Mouse (Mus musculus) embryonic fibroblast, embryonic 13.5 days (primary cell): Measurements from ENCODE around the gene Cep162. TPM values are rescaled to one million over a fixed set of nuclear protein-coding genes. Genes with fewer than 3 reads are reported as not detected.

Source experiments
- H3K27ac ChIP-seq: 2 replicates; pipeline ENCODE4 v1.5.1; 2012; ENCODE audit warnings: low read length, control low read depth, inconsistent platforms; ENCODE audit not compliant: insufficient read depth
- H3K4me1 ChIP-seq: 2 replicates; pipeline ENCODE4 v1.6.1; 2011; ENCODE audit warnings: low read length; ENCODE audit not compliant: control insufficient read depth, insufficient read depth
- H3K4me3 ChIP-seq: 2 replicates; pipeline ENCODE4 v1.5.1; 2011; ENCODE audit warnings: mild to moderate bottlenecking, control low read depth, low read length; ENCODE audit not compliant: insufficient read depth
- CTCF ChIP-seq: IDR thresholded peaks from 2 replicates; pipeline ENCODE4 v1.5.1; 2011; ENCODE audit warnings: mild to moderate bottlenecking, control low read depth, low read length, moderate library complexity, borderline replicate concordance; ENCODE audit not compliant: insufficient read depth
- POLR2A ChIP-seq: IDR thresholded peaks from 2 replicates; pipeline ENCODE4 v1.6.1; 2011; ENCODE audit warnings: low read depth, mild to moderate bottlenecking, control low read depth, low read length, moderate library complexity
- polyA plus RNA-seq: library from polyadenylated mRNA; stranded (reverse); fragments of >200 nt; gene quantifications from 2 replicates; pipeline ENCODE4 v1.2.4, GENCODE M21; 2011; ENCODE audit warnings: low read depth; ENCODE audit not compliant: missing spikeins, insufficient read length

Gene Cep162
- polyA plus RNA-seq, result 9.6 and 13.9 TPM in 2 replicates

GRCm38 (mm10) chr9:87254903-87255695 is at the start of gene Cep162:
Cep162 (minus strand) TSS chr9:87255536.
- Histone ChIP-seq H3K4me1 (no peaks in the 10 kb centered on the region), H3K27ac (peak within 1 kb of the TSS; percentile 75), H3K4me3 (peak within 1 kb of the TSS; percentile 89)
- TF ChIP-seq POLR2A, result peak; percentile 65; the same call in 1 of the 2 replicates
- no peak for TF ChIP-seq CTCF

GRCm38 (mm10) chr9:87303196-87303595 is 47.9 kb upstream of the Cep162 start:
- TF ChIP-seq POLR2A (no peak), CTCF (no peak)

GRCm38 (mm10) chr9:87298900-87299299 is 43.6 kb upstream of the Cep162 start:
- TF ChIP-seq POLR2A, result no peak

More at GRCm38 (mm10) chr9:87303196-87303595, 47.9 kb upstream of the Cep162 start:
- H3K27ac ChIP-seq, result no peak overlapping the region
- H3K4me3 ChIP-seq, result no peak overlapping the region
- H3K4me1 ChIP-seq, result 0 out of 2 replicates have a peak, but pooled peaks cover 3% of the 10 kb centered on the region

DNA sequence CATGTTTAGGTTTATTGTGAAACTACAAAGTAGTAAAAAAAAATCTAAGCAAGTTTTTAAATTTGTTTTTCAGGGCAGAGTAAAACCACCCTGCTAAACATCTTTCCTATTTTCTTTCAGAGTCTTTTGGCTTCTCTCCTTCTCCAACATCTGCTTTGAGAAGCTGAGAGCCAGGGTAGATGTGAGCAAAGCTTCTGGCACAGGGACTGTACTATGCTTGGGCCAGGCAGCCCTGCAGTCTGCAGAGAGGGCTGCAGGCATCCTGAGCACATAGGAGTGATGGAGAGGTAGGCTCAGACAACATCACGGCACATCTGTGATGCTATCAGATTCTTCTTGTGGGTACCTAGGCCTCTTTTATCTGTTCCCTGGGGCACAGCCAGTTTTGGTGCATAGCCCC is 42.2 kb upstream of the Cep162 start:
- H3K27ac ChIP-seq, result no peak overlapping the region
- no peak overlapping the region for H3K4me3 ChIP-seq
- TF ChIP-seq CTCF (no peak), POLR2A (no peak)
- no peaks in the 10 kb centered on the region for H3K4me1 ChIP-seq

More at GRCm38 (mm10) chr9:87298900-87299299, 43.6 kb upstream of the Cep162 start:
- Histone ChIP-seq H3K27ac (no peak overlapping the region), H3K4me3 (no peak overlapping the region), H3K4me1 (0 out of 2 replicates have a peak, but pooled peaks cover 3% of the 10 kb centered on the region)

- no peak for TF ChIP-seq CTCF
- TF ChIP-seq POLR2A, result no peak
- no peaks in the 10 kb centered on the region for H3K4me1 ChIP-seq
- H3K27ac ChIP-seq, result no peak overlapping the region
- peak overlapping the region; percentile 89 for H3K4me3 ChIP-seq
Measured at GRCm38 (mm10) chr9:87255696-87256030, 327 bp upstream of the Cep162 start.

DNA sequence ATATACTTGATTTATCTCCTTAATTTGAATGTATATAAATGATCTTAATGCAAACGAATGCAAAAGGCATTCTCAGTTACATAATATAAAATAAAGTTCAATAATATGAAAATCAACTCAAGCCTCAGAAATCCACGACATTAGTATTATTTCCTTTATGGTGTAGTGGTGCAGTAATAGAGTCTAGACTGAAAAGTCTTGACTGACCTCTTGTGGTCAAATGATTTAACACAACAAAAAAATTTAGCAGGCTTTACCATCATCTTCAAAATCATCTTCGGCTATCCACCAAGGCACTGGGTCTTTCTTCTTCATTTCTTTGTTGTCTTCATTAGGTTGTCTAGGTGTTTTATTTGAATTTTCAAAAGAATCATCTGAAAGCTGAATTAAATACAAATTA is 7.2 kb downstream of the Cep162 start:
- Histone ChIP-seq H3K4me1 (no peaks in the 10 kb centered on the region), H3K4me3 (no peak overlapping the region)
- no peak for TF ChIP-seq CTCF
- no peak for TF ChIP-seq POLR2A

GRCm38 (mm10) chr9:87247678-87248077 is 7.7 kb downstream of the Cep162 start:
- H3K4me3 ChIP-seq, result no peak overlapping the region
- no peak for TF ChIP-seq POLR2A
- TF ChIP-seq CTCF, result no peak
- no peak overlapping the region for H3K27ac ChIP-seq
- no peaks in the 10 kb centered on the region for H3K4me1 ChIP-seq

More for the DNA sequence above, 7.2 kb downstream of the Cep162 start:
- H3K27ac ChIP-seq, result no peak overlapping the region

DNA sequence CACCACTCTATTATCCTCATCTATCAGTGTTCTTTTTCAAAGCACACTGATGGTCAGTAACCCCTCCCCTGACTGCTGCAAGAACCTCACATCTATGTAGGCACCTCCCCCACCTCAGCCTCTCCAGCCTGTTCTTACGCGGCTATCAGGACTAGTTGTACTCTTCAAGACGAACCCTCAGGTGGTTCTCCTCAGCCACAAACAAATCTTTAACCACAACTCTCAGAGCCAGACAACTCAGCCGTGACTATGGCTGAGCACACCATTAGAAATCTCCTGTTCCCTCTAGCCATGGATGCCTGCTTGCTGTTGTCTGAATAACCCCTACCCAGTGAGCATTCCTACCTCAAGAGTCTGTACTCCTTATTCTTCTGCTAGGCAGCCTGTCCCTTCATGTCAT is 42.1 kb downstream of the Cep162 start:
- Histone ChIP-seq H3K4me3 (no peak overlapping the region), H3K27ac (no peak overlapping the region), H3K4me1 (no peaks in the 10 kb centered on the region)
- TF ChIP-seq POLR2A, result no peak
- TF ChIP-seq CTCF, result no peak

GRCm38 (mm10) chr9:87210830-87211339 is 44.5 kb downstream of the Cep162 start:
- Histone ChIP-seq H3K4me1 (no peaks in the 10 kb centered on the region), H3K4me3 (no peak overlapping the region), H3K27ac (no peak overlapping the region)
- TF ChIP-seq CTCF, result no peak

DNA sequence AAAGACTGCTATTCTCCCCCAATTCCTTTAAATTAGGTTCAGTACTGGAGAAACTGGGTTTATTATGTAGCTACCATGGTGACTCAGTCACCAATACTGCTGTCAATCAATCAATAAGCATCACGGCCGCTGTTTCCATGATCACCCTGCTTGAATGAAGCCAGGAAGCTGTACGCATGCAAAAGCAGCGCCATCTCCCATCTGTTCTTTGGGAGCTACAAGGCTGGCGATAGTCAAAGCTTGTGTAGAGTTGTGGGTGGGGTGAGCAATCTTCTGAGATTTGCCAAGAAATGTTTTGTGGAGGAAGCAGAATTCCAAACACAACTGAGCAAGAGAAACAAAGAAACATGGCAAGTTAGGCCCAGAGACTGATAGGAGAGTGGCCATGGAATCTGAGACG is 52.9 kb downstream of the Cep162 start:
- Histone ChIP-seq H3K4me1 (no peaks in the 10 kb centered on the region), H3K27ac (no peak overlapping the region), H3K4me3 (no peak overlapping the region)
- TF ChIP-seq CTCF (no peak), POLR2A (no peak)
